Mouse (Mus musculus): ENCODE results near the gene Nudt1.

- peak; percentile 91 for TF ChIP-seq CTCF (IDR thresholded peaks at IDR 0.05; ENCODE audit: control insufficient read depth, insufficient read depth, low read length)
- TF ChIP-seq POLR2A (IDR thresholded peaks at IDR 0.05; ENCODE audit: borderline replicate concordance, control insufficient read depth, low read depth, low read length): peak; percentile 49; the same call in 1 of the 2 replicates
Observed at GRCm38 (mm10) chr5:140331615-140332512, 10.4 kb downstream of the Nudt1 start, which contains the start of gene Mrm2.
